ENCODE assay signal across 9 mouse cellular contexts in the genomic region with DNA sequence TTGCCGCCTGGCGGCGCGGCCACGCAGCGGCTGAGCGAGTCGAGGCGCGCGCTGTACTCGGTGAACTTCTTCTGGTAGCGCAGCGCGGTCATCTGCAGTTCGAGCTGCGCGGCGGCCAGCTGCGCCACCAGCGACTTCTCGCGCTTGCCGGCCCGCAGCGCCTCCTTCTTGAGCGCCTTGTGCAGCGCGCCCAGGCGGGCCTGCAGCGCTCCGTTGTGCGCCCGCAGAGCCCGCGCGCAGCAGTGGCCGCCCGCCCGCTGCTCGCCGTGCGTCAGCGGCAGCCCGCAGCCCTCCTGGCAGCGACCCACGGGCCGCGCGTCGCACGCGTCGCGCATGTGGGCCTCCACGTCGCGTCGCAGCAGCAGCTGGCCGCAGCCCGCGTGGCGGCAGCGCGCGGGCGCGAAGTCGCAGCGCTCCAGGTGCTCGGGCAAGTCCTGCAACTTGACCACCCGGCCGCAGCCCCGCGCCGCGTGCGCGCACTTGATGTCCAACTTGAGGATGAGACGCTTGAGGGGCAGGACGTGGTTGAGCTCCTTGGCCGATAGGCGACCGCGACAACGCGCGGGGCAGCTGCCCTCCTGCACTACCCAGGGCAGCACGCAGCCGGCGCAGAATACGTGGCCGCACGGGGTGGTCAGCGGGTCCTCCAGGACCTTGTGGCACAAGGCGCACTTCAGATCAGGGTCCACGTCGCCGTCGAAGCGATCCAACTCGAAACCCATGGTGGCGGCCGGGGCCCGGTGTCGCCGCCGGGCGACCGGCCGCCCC. TPM values are rescaled to one million over a fixed set of nuclear protein-coding genes. Genes with fewer than 3 reads are reported as not detected.
DNase-seq lines count a peak whose midpoint lies in the region; ATAC-seq and TF ChIP-seq lines count a peak whose summit lies in the region.
"Had no signal": no experiment of that assay in that cellular context is flagged by ENCODE, and none has a peak within 500 bp of the region (broad histone marks: within the 10 kb centered on the region; RNA-seq: fewer than 3 reads in every experiment).

Gene Pdzrn3, minus strand, starts transcription at position 731 of the 768 bp plus-strand sequence.

- no peak for ATAC-seq in megakaryocyte, adult 5-6 weeks (ENCODE audit: poor library complexity, severe bottlenecking)
- ATAC-seq in heart, embryonic 12.5 days (ENCODE audit: insufficient number of reproducible peaks, low FRiP score), result peak; percentile 73
- peak; percentile 76 for ATAC-seq in kidney, embryonic 15.5 days (replicated peaks; ENCODE audit: low FRiP score)
- ATAC-seq in liver, embryonic 14.5 days (ENCODE audit: insufficient read depth), result peak; percentile 21
- ATAC-seq in neural tube, embryonic 14.5 days (ENCODE audit: low read depth), result peak; percentile 70

- H3K4me1 ChIP-seq in megakaryocyte, embryonic 14.5 days, result peaks cover 10% of the 10 kb centered on the region; the same call in 1 of the 2 replicates
- no peaks in the 10 kb centered on the region; the same call in 1 of the 2 replicates for H3K4me1 ChIP-seq in embryonic fibroblast, embryonic 13.5 days (ENCODE audit: control insufficient read depth, insufficient read depth, low read length)
- peaks cover 26% of the 10 kb centered on the region for H3K4me1 ChIP-seq in heart, embryonic 12.5 days (replicated peaks)
- H3K4me1 ChIP-seq in kidney, embryonic 15.5 days, result peaks cover 52% of the 10 kb centered on the region
- no peaks in the 10 kb centered on the region; a peak in 1 of 4 replicates for H3K4me1 ChIP-seq in liver, embryonic 14.5 days (replicated peaks; ENCODE audit: control insufficient read depth in 2 of 2, insufficient read depth in 2 of 2, low read length in 1 of 2)
- peaks cover 8% of the 10 kb centered on the region for H3K4me1 ChIP-seq in neural tube, embryonic 14.5 days (ENCODE audit: control insufficient read depth, insufficient read depth, low read length)

- H3K27ac ChIP-seq in embryonic fibroblast, embryonic 13.5 days (ENCODE audit: insufficient read depth, low read length), result peak within 1 kb of the TSS; percentile 82
- H3K27ac ChIP-seq in heart, embryonic 12.5 days (ENCODE audit: poor library complexity, severe bottlenecking), result peak within 1 kb of the TSS; percentile 94
- peak within 1 kb of the TSS; percentile 89 for H3K27ac ChIP-seq in kidney, embryonic 15.5 days
- H3K27ac ChIP-seq in liver, embryonic 14.5 days, result no peak within 1 kb of the TSS
- H3K27ac ChIP-seq in neural tube, embryonic 14.5 days (ENCODE audit: low read depth, low read length), result peak within 1 kb of the TSS; percentile 64

- under 1% methylated on average over 105 of the region's 111 CpGs for WGBS in heart, embryonic 12.5 days
- WGBS in kidney, embryonic 15.5 days, result under 1% methylated on average over 98 of the region's 111 CpGs
- WGBS in liver, embryonic 14.5 days (ENCODE audit: insufficient replicate concordance), result under 1% methylated on average over 88 of the region's 111 CpGs
- under 1% methylated on average over 90 of the region's 111 CpGs for WGBS in neural tube, embryonic 14.5 days

- H3K36me3 ChIP-seq in megakaryocyte, embryonic 14.5 days (replicated peaks; ENCODE audit: low read length), result no peaks in the 10 kb centered on the region
- H3K36me3 ChIP-seq in heart, embryonic 12.5 days, result peaks cover 9% of the 10 kb centered on the region
- no peaks in the 10 kb centered on the region for H3K36me3 ChIP-seq in kidney, embryonic 15.5 days
- no peaks in the 10 kb centered on the region for H3K36me3 ChIP-seq in liver, embryonic 14.5 days (replicated peaks; ENCODE audit: control insufficient read depth, insufficient read depth, low read depth)
- H3K36me3 ChIP-seq in neural tube, embryonic 14.5 days (ENCODE audit: control insufficient read depth, insufficient read depth, low read length), result no peaks in the 10 kb centered on the region

- H3K27me3 ChIP-seq in megakaryocyte, embryonic 14.5 days (replicated peaks), result peaks cover 33% of the 10 kb centered on the region
- H3K27me3 ChIP-seq in heart, embryonic 12.5 days (replicated peaks), result no peaks in the 10 kb centered on the region
- peaks cover 42% of the 10 kb centered on the region for H3K27me3 ChIP-seq in kidney, embryonic 15.5 days
- H3K27me3 ChIP-seq in liver, embryonic 14.5 days (ENCODE audit: control insufficient read depth, insufficient read depth, low read length), result peaks cover 29% of the 10 kb centered on the region
- no peaks in the 10 kb centered on the region for H3K27me3 ChIP-seq in neural tube, embryonic 14.5 days (ENCODE audit: control insufficient read depth, insufficient read depth, low read length)

- TF ChIP-seq EP300 in liver, embryonic 14.5 days (IDR thresholded peaks at IDR 0.05; ENCODE audit: low read depth), result no peak

- H3K4me2 ChIP-seq in heart, embryonic 12.5 days, result peak within 1 kb of the TSS; percentile 93
- peak within 1 kb of the TSS; percentile 98 for H3K4me2 ChIP-seq in kidney, embryonic 15.5 days
- peak within 1 kb of the TSS; percentile 52 for H3K4me2 ChIP-seq in liver, embryonic 14.5 days (ENCODE audit: low read depth)
- H3K4me2 ChIP-seq in neural tube, embryonic 14.5 days (ENCODE audit: low read depth, low read length), result peak within 1 kb of the TSS; percentile 98

- peak within 1 kb of the TSS; percentile 88 for H3K9ac ChIP-seq in heart, embryonic 12.5 days
- peak within 1 kb of the TSS; percentile 65 for H3K9ac ChIP-seq in kidney, embryonic 15.5 days
- no peak within 1 kb of the TSS for H3K9ac ChIP-seq in liver, embryonic 14.5 days (replicated peaks)
- peak within 1 kb of the TSS; percentile 54 for H3K9ac ChIP-seq in neural tube, embryonic 14.5 days (replicated peaks; ENCODE audit: low read depth, low read length)

- TF ChIP-seq CTCF in embryonic fibroblast, embryonic 13.5 days (IDR thresholded peaks at IDR 0.05; ENCODE audit: borderline replicate concordance, insufficient read depth, low read length), result peak; percentile 52
- TF ChIP-seq CTCF in liver, embryonic 14.5 days (IDR thresholded peaks at IDR 0.05; ENCODE audit: low read depth), result no peak

- peaks cover 3% of the 10 kb centered on the region; the same call in 1 of the 2 replicates for H3K9me3 ChIP-seq in megakaryocyte, embryonic 14.5 days
- H3K9me3 ChIP-seq in heart, embryonic 12.5 days (replicated peaks), result no peaks in the 10 kb centered on the region
- H3K9me3 ChIP-seq in kidney, embryonic 15.5 days (replicated peaks), result no peaks in the 10 kb centered on the region
- no peaks in the 10 kb centered on the region for H3K9me3 ChIP-seq in liver, embryonic 14.5 days (ENCODE audit: control insufficient read depth, low read length)
- H3K9me3 ChIP-seq in neural tube, embryonic 14.5 days (ENCODE audit: control insufficient read depth, low read length), result no peaks in the 10 kb centered on the region

- TF ChIP-seq POLR2A in embryonic fibroblast, embryonic 13.5 days (IDR thresholded peaks at IDR 0.05; ENCODE audit: low read depth, low read length), result peak; percentile 29

- DNase-seq in liver, embryonic 14.5 days (ENCODE audit: low read depth in 3 of 3, low spot score in 3 of 3), result no peak
- DNase-seq in urinary bladder, postnatal 4 days (ENCODE audit: low spot score in 2 of 2), result peak; percentile 61 to 70

- H3K4me3 ChIP-seq in megakaryocyte, embryonic 14.5 days (replicated peaks), result peak within 1 kb of the TSS; percentile 73
- H3K4me3 ChIP-seq in embryonic fibroblast, embryonic 13.5 days (ENCODE audit: insufficient read depth, low read length), result peak within 1 kb of the TSS; percentile 49
- H3K4me3 ChIP-seq in heart, embryonic 12.5 days, result peak within 1 kb of the TSS; percentile 78
- peak within 1 kb of the TSS; percentile 71 for H3K4me3 ChIP-seq in kidney, embryonic 15.5 days (replicated peaks)
- peak within 1 kb of the TSS; percentile 39 to 45 for H3K4me3 ChIP-seq in liver, embryonic 14.5 days (ENCODE audit: insufficient read depth in 1 of 2, low read depth in 2 of 2, low read length in 2 of 2)
- peak within 1 kb of the TSS; percentile 50 for H3K4me3 ChIP-seq in neural tube, embryonic 14.5 days (ENCODE audit: low read depth, low read length)

RNA-seq across cellular contexts. Expression of gene Pdzrn3, which starts in this region (rescaled TPM):
- polyA plus RNA-seq in megakaryocyte, embryonic 14.5 days (2012; ENCODE audit: insufficient read depth, low replicate concordance), result not detected in 2 replicates
- total RNA-seq in megakaryocyte, adult 5-6 weeks (2015), result 0.07 TPM in 1 of 2 replicates, not detected in the other
- total RNA-seq in megakaryocyte, adult 5-6 weeks (2017), result not detected in 2 replicates
- 65.4 and 67.9 TPM in 2 replicates for polyA plus RNA-seq in embryonic fibroblast, embryonic 13.5 days (2011; ENCODE audit: insufficient read length, low read depth, missing spikeins)
- polyA plus RNA-seq in heart, embryonic 12.5 days (2016; fragmentation: Nextera tagmentation; extraction: Ambion mirVana), result 13.6 and 14.0 TPM in 2 replicates
- polyA plus RNA-seq in kidney, embryonic 15.5 days (2015; fragmentation: Nextera tagmentation; extraction: Ambion mirVana), result 9.3 and 9.9 TPM in 2 replicates
- 0.75 and 0.92 TPM in 2 replicates for polyA plus RNA-seq in liver, embryonic 14.5 days (2012; rRNA removed)
- polyA plus RNA-seq in liver, embryonic 14.5 days (2014; fragmentation: Nextera tagmentation; extraction: Ambion mirVana), result 0.18 and 0.36 TPM in 2 replicates
- polyA plus RNA-seq in neural tube, embryonic 14.5 days (2014; fragmentation: Nextera tagmentation; extraction: Ambion mirVana), result 28.4 and 30.0 TPM in 2 replicates
- total RNA-seq: neutrophil, adult 5-6 weeks had no signal

Comparison
In these comparisons a context has a peak if more than half of its experiments do, and no peak if none do; other contexts are left out.
1. Peak in ATAC-seq, H3K4me3 ChIP-seq and H3K4me2 ChIP-seq in liver, embryonic 14.5 days; RNA of the gene not detected or under 1 TPM.
2. DNase-seq: peak in urinary bladder, postnatal 4 days (2 of 2); none in liver, embryonic 14.5 days (0 of 3).
3. Peak in every context shown above with its lines, with median percentiles within 50 percentile points of each other: H3K4me3 ChIP-seq and H3K4me2 ChIP-seq.